Mouse (Mus musculus): ENCODE data around the gene Bcar1. TPM values are rescaled to one million over a fixed set of nuclear protein-coding genes. Genes with fewer than 3 reads are reported as not detected.

Gene Bcar1
- total RNA-seq (2021): 10 to 100 TPM; 53.4 to 62.7 TPM
- long read RNA-seq, experiment 1, transcript Bcar1-203 (7 exons, 3,116 nt): minor isoform, 10 of 63 reads
- long read RNA-seq, experiment 1, transcript Bcar1-201 (7 exons, 3,142 nt): major isoform, 15 of 63 reads
- long read RNA-seq, experiment 1, partial matches to known transcripts: 25 of 63 reads
- long read RNA-seq, experiment 1, other reads (novel, unspliced or antisense): 12 of 63 reads
- long read RNA-seq, experiment 2, transcript Bcar1-203 (7 exons, 3,116 nt): minor isoform, 5 of 45 reads
- long read RNA-seq, experiment 2, transcript Bcar1-201 (7 exons, 3,142 nt): major isoform, 27 of 45 reads
- long read RNA-seq, experiment 2, partial matches to known transcripts: 12 of 45 reads
- long read RNA-seq, experiment 2, other reads (novel, unspliced or antisense): 1 of 45 reads

- DNase-seq: peak; percentile 95
Observed at GRCm38 (mm10) chr8:111743792-111744696, at the start of gene Bcar1. Bcar1 (minus strand) TSS chr8:111743809.

GRCm38 (mm10) chr8:111789639-111790038 lies 46.0 kb upstream of the Bcar1 start:
- no peak for DNase-seq

GRCm38 (mm10) chr8:111789200-111789599 lies 45.6 kb upstream of the Bcar1 start:
- DNase-seq: no peak

GRCm38 (mm10) chr8:111788497-111788896 lies 44.9 kb upstream of the Bcar1 start:
- no peak for DNase-seq

GRCm38 (mm10) chr8:111788085-111788484 lies 44.5 kb upstream of the Bcar1 start:
- no peak for DNase-seq

- peak; percentile 50 for DNase-seq
Observed at GRCm38 (mm10) chr8:111787683-111788082, 44.1 kb upstream of the Bcar1 start.

GRCm38 (mm10) chr8:111786701-111787588 lies 43.3 kb upstream of the Bcar1 start:
- DNase-seq: no peak

- DNase-seq: no peak
Observed at GRCm38 (mm10) chr8:111786116-111786515, 42.5 kb upstream of the Bcar1 start.

- no peak for DNase-seq
Observed at GRCm38 (mm10) chr8:111782671-111783394, 39.2 kb upstream of the Bcar1 start.

- no peak for DNase-seq
Observed at GRCm38 (mm10) chr8:111782161-111782560, 38.6 kb upstream of the Bcar1 start.

- no peak for DNase-seq
Observed at GRCm38 (mm10) chr8:111780697-111781424, 37.3 kb upstream of the Bcar1 start.

- peak; percentile 75 for DNase-seq
Observed at GRCm38 (mm10) chr8:111779690-111780089, 36.1 kb upstream of the Bcar1 start.

GRCm38 (mm10) chr8:111778801-111779200 lies 35.2 kb upstream of the Bcar1 start:
- DNase-seq: no peak

GRCm38 (mm10) chr8:111776492-111776891 lies 32.9 kb upstream of the Bcar1 start:
- no peak for DNase-seq

GRCm38 (mm10) chr8:111775766-111776165 lies 32.2 kb upstream of the Bcar1 start:
- no peak for DNase-seq

GRCm38 (mm10) chr8:111773476-111773875 lies 29.9 kb upstream of the Bcar1 start:
- DNase-seq: no peak

GRCm38 (mm10) chr8:111773057-111773456 lies 29.4 kb upstream of the Bcar1 start:
- no peak for DNase-seq

GRCm38 (mm10) chr8:111772083-111772482 lies 28.5 kb upstream of the Bcar1 start:
- peak; percentile 43 for DNase-seq

- no peak for DNase-seq
Observed at GRCm38 (mm10) chr8:111771625-111772020, 28.0 kb upstream of the Bcar1 start.

GRCm38 (mm10) chr8:111770958-111771624 lies 27.5 kb upstream of the Bcar1 start:
- DNase-seq: no peak
